Mouse (Mus musculus): ENCODE measurements at regions not wholly inside any gene's neighbourhood (a gene's known extent, or its start where the extent isn't known, plus 50 kb on each side); places are given as distances from the start of the nearest gene placed in this dataset.

DNA sequence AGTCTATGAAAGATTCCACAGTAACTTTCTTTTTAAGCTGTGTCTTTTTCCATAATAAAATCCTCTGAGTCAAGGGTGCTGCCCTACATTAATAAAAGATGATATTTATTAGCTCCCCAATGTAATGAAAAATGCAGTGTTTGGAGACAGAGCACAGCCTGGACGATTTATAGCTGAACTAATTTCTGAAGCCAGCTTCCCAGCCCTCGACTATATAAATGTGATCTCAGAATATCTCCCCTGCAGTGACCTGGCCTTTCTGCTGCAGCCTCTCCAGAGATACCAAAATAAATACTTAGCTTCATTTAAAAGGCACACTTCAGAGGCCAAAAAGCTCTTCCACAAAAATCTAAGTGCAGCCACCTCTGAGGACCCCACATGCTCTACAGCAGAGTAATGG, 534.7 kb downstream of the Zfp619 start:
- in situ Hi-C loops (cut with MboI, MseI) = no loop called here

DNA sequence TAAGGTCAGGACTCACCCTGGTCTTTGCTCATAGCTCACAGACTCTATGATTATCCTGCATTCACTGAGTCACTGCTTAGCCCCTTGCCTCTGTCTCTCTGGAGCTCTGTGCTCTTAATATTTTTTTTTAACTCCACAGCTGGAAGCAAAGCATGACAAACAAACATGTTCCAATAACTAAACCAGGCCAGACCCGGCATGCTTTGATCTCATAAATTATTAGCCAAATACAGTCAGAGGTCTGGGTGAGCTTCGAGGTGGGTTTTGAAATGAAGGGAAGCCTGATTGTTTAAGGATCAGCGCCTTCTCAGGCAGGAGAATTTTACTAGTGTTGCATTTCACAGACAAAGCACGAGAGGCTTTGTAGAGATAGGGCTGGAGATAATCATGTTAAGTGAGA, 541.3 kb downstream of the Zfp619 start:
- in situ Hi-C loops (cut with MboI, MseI) = no loop called here

DNA sequence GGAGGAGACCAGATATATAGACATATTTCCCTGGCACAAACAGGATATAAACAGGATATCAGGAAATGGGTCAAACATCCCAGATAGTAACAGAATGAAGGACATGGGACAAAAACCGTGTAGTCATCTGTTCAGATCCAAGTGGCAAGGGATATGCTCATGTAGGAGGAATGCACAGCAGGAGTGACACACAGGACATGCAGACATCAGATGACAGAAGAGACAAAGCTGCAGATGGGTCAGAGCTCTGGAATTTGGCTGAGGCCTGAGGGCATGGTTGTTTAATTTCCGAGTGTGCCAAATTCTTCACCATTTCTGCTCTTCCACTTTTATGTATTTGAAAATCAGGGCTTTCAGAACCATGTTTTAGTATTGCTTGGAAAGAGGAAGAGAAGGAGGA, 547.1 kb downstream of the Zfp619 start:
- in situ Hi-C loops (cut with MboI, MseI) = no loop called here

DNA sequence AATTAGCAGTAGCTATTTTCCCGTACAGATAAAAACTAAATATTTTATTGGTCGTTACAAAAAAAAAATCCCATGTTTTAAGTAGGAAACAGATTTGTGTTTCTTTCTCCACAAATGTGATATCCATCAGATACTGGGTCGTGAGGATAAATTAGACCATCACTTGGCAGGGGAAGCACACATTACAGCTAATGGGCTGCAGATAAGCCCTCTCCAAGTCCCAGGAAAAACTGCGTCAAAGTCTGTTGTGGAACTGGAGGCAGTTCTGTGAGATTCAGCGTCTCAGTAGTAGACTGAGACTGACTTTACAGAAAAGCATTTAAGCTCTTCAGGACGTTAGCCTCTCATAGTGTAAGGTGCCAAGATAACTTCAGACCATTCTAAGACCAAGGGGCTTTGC, 548.0 kb downstream of the Zfp619 start:
- in situ Hi-C loops (cut with MboI, MseI) = no loop called here

DNA sequence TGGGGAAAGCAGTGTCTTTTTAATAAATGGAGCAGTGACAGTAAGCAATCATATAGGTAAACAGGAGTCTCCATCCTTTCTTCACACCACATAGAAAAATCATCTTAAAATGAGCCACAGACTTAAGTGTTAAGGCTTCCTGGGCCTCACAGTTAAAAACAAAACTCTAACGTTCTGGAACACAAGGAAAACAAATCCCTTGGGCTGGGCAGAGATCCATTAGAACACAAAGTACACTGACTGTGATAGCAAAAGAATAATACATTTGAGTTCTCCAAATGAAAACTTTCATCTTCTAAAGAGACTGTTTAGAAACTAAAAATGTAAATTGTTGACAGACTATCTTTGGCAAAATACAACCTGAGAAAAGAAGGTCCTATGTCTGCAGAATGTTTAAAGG, 549.8 kb downstream of the Zfp619 start:
- in situ Hi-C loops (cut with MboI, MseI) = no loop called here

DNA sequence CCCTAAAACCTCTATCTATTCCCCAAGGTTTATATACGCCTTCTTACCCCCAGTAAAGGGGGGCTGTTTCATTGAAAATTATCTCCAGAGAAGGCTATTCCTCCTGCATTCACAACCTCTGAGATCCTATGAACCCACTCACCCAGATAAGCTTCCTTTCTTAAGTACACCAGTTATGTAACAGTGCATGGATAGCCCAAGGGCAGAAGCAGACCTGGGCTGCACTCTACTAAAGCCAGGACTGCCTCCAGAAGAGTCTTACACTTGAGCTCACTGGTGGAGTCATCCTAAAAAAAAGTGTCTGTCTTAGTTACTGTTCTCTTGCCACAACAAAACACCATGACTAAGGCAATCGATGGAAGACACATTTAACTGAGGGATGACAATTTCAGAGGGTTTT, 553.7 kb downstream of the Zfp619 start:
- in situ Hi-C loops (cut with MboI, MseI) = no loop called here

DNA sequence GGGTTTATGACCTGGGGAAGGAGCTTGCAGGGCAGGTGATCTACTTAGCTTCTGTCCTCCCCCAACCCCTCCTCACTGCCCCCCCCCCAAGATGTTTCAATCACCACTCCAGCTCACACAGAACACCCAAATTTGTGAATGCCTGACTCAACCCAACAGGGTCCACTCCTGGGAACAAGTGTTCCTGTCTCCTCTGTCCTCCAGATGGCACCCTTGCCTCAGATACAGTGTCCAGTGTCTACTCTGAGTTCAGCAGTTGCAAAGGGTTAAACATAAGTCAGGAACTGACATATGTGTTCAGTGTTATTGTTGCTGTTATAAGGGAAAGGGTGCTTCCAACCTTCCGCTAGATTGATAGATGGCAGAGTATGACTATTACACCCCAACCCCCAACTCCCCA, 554.9 kb downstream of the Zfp619 start:
- in situ Hi-C loops (cut with MboI, MseI) = no loop called here

DNA sequence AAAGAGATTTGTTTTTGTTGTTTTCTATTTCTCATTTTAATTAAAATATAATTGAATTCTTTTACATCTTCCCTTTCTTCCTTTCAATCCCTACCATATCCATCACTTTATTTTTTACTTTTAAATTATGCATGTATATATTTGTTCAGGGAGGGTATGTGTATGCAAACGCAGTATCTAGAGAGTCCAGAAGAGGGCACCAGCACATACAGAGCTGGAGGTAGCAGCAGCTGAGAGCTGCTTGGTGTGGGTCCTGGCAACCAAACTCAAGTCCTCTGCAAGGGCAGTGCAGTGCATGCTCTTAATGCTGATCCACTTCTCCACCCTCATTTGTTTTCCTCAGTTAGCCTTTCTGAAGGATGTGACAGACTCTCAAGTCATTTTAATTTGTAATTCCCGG, 568.7 kb downstream of the Zfp619 start:
- in situ Hi-C loops (cut with MboI, MseI) = loop anchor here (10.0 kb wide), 1 partner anchor 1489 kb away; the partner anchor contains the start of gene Gm6871

DNA sequence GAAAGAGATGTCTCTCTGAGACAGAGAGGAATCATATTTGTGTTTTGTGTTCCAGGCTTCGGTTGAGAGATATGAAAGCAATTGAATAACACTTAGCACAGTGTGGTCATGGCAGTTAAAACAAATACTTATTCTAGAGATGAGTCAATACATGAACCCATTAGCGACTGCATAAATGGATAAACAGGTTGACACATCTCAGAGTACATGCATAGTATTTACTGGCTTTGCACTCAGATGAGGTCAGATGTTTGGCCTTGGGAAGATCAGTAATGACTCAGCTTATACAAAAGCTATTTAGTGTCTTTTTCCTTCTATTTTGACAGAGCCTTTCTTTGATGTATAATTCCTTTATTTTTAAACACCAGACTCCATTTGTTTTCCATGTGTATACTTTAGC, 579.5 kb downstream of the Zfp619 start:
- in situ Hi-C loops (cut with MboI, MseI) = no loop called here

DNA sequence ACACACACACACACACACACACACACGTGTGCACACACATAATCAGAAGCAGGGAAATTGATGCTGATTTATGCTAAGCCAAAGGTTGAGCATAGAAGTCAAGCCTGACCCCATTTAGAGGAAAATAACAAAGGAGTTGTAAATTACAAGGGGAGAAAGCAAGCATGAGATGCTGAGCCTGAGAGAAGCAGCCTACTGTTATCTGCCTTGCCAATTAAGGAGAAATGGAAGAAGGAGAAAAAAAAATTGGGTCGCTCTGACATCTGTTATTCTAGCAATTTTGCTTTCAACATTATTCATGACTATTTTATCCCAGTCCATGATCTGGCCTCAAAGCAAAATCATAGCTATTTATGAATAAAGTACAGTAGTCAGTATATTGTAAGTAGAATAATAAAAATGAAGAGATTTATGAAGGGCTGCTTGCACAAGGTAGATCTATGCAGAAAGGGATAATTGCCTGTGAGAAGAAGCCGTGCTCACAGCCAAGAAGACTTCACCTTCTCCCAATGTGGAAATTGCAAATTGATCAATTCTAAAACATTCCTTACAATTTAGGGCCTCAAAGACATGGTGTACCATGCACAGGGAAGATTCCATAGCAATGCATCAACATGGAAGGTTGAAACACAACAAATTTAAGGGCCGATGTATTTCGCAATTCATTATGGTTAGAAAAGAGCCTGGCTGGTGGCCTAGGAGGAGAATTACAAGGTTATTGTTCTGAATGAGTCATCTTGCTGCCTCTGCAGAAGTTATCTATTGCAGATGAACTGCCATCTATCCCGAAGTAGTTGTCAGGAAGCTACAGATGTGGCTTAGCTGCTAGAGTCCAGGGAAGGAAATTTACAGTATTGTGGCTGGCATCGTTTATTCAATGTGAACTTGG, 585.7 kb downstream of the Zfp619 start:
- in situ Hi-C loops (cut with MboI, MseI) = no loop called here

DNA sequence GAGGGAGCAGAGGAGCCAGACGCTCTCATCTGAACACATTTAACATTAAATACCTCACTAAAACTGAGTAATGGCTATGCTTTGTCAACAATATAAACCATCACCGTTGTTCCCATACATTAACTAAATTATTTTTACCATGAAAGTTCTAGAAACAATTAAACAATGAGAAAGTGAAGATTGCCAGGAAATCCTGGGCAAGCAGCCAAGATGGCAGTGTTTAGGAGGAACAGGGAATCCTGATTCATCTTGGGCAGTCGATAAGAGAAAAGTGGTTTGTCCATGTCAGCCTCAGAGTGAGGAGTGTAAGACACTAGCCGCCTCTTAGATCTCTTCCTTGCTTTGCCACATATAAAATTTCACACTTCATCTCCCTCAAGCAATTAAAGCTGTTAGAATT, 625.3 kb downstream of the Zfp619 start:
- in situ Hi-C loops (cut with MboI, MseI) = no loop called here

DNA sequence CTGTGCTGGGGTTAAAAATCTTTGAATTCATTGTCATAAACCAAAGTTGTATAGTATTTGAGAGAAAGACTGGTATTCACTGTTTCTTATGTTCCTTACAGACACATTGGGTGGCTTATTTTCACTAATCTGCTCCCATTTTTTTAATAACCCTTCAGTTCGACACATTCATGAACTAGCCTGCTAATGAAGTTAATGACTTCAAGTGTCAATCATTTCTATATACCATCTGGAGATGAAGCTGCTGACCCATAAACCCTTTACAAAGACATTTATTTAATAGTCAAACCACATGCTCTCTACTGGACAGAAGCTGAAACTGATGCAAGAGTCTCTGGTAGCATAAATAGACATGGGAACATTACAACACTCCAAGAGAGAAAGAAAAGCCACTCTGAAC, 626.9 kb downstream of the Zfp619 start:
- in situ Hi-C loops (cut with MboI, MseI) = no loop called here

DNA sequence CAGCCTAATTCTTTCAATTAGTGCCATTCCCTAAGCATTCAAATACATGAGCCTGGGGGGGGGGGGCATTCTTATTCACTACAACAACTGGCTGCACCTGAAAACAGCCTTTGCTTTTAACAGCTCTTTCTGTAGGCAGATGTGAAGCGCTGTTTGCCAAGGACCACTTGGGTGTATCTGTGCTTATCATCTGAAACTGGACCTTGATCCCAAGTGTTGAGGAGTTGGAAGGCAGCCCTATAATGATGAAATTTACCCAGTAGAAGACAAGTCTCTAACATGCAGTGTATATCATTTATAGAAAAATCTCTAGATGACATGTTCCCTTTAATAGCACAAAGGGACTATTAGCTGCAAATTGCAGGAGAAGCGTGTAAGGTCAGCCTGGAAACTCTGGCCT, 660.0 kb downstream of the Zfp619 start:
- in situ Hi-C loops (cut with MboI, MseI) = no loop called here

DNA sequence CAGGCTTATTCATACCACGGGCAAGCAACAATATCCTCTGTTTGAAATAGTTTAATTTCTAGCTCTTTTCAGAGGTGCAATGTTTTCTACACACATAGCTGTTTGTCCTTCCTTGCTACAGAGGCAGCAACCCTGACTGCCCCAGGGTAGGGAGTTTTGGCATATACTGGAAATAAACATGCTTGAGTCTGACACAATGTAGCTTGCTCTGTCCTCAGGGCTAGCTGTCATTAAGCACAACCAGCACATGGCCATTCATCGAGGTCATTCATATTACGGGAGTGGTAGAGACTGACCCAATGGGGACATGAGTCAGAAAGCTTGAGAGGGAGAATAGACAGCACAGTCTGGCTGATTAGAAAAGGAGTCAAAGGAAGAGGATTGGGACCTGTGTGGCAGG, 677.8 kb downstream of the Zfp619 start:
- in situ Hi-C loops (cut with MboI, MseI) = no loop called here

DNA sequence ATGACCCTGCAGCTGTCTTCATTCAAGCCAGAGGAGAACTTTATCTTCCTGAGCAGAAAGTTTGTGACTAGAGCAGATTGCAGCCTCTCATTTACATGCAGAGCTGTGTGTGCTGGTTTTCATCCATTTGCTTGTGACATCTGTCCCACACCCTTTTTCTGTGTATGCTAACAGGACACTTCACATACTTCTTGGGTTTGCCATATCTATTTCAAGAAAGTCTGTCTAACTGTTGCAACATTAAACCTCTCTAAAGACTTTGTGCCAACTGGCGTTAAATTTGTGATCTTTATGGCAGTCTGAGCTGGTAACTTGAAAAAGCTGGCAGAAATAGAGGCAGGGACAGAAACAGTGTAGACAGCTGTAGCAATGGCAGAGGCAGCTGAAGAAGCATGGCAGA, 685.0 kb downstream of the Zfp619 start:
- in situ Hi-C loops (cut with MboI, MseI) = no loop called here

DNA sequence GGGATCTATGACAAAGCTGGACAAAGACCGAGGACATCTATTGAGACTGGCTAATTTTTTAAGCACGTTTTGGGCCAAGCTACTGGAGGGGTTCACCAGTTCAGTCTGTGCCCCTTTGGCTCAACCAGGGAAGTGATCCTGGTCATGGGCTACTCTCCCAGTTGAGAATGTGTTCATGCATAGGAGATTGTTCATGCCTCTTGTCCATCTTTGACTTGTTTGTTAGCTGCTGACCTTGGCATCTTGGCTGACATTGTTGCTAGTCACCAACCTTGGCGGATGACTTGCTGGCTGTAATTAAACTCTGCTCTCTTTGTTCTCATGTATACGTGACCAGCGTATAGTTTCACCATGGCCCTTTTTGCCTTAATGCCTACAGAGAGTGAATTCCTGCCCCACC, 686.2 kb upstream of the Vstm2b start:
- in situ Hi-C loops (cut with MboI, MseI) = no loop called here

DNA sequence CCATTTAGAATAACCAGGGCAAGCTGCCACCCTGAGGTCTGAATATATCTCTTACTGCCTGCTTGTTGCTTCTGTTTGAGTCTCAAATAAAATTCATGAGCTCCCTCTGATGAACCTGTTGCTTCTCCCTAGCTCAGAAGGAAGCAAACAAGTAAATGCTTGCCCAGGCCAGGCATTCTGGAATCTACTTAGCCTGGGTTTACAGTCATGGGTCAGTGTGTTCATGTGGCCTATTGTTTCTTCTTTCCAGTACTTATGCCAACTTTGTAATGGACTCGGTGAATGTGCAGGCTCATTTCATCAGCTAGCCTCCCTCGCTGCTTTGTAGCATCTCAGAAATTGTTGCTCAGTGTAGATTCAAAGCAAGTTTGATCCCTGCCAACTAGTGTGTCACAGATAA, 685.6 kb upstream of the Vstm2b start:
- in situ Hi-C loops (cut with MboI, MseI) = no loop called here

DNA sequence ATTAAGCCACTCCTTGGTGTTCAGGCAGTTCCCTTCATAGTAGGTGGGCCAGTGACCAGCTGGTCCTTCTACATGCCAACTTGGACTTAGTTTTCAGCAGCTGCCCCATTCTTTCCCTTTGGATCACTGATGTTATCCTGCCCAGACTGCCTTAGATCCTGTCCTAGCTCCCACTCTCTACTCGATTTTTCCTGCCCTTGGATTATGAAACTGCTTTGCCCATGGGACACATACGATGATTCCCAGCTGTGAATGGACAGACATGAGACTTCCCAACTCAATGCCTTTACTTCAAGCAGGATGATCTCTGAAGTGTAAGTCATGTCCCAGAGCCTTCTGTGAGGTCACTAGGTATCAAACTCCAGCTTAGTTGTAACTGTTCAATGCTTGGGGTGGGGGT, 684.5 kb upstream of the Vstm2b start:
- in situ Hi-C loops (cut with MboI, MseI) = no loop called here

DNA sequence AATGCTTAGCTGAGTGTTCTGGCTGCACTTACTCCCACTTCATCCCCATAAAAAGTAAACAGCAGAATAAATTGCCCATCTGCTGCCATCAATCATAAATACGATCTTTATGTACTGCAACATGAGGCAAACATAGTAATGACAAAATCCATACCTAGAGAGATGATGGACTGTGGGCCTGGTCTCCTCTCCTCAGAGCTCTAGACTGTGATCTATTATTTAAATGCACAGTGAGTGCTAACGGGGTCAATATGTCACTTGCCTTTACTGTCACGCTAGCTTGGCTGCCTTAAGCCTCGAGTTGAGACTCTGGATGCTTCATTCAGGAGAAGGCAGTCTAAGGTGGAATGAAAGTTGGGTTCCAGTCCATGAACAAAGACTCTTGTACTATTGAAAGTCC, 683.7 kb upstream of the Vstm2b start:
- in situ Hi-C loops (cut with MboI, MseI) = no loop called here

DNA sequence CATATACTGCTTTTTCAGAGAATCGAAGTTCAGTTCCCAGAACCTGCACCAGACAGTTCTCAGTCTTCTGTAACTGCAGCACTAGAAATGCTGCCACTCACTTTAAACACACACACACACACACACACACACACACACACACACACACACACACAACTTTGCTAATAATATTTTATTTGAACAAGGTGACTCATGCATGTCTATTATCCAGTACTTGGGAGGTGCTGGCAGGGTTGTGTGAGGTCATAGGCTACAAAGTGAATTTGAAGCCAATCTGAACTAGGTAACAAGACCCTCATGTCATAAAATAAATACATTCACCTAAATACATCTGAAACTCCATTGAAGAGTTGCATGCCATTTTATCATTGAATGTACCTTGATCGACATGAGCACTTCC, 682.9 kb upstream of the Vstm2b start:
- in situ Hi-C loops (cut with MboI, MseI) = no loop called here

DNA sequence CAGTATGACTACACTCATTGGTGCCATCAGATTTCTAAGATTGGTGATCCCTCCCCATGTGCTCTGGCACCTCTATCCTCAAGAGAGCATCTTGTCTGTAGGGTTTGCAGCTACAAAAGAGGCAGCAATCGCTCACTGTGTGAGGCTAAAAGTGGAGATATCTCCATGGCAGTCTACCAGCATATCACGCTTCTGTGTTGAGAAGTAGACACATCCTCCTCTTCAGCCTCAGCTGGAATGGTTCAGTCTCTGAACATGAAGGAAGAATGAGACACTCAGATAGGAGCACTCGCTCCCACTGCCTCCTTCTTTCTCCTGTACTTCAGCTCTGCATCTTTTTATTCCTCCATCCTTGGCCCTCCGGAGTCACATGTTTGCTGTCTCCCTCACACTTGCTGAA, 677.6 kb upstream of the Vstm2b start:
- in situ Hi-C loops (cut with MboI, MseI) = no loop called here

DNA sequence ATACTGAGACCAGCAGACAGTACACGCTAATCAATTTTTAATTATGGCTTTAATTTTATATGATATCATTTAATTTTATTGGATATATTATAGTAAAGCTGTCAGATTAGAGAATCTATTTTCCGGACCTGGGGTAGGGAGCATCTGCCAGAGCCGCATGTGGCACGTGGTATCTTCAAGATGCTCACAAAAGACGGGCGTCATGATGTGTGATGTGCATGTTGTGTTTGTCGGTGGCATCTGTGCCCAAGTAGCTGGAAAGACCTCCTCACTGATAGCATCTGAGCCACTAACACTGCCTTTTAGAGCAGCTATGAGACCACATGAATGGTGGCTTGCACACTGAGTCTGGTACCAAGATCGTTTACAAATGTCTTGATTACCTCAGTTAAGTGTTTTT, 652.9 kb upstream of the Vstm2b start:
- in situ Hi-C loops (cut with MboI, MseI) = no loop called here

DNA sequence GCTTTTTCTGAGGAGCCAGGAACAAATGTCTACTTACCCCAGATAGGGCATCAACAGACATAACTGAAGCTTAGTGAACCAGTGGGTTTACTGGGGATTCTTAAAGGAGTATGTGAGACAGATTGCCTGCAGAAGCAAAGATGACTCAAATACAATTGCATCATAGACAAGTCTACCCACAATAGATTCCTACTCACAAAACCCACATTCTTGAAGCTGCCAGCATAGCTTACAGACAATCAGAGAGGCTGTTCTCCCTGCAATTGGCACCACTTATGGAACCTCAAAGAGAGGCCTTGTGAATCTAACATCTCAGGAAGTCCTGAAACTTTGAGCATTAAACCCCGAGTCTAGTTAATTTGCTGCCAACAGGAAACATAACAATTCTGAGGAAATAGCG, 649.6 kb upstream of the Vstm2b start:
- in situ Hi-C loops (cut with MboI, MseI) = no loop called here

DNA sequence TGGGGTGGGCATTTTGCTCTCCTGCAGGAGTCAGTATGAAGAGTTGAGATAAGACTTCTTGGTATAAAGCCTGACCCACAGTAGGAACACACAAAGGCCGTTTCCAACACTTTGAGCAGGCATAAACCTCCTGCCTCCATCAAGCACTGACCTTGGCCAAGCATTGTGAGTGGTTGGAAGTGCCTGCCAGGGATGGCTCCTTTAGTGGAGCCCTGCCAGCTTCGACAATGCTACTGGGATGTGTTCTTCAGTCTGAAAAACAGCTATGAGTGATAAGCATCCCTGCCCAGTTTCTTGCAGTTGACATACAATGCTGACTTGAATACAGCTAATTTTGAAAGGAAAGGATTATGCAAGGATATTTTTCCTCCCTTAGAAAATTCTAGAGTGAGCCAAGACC, 644.6 kb upstream of the Vstm2b start:
- in situ Hi-C loops (cut with MboI, MseI) = no loop called here
